ENCODE assay signal across 9 mouse cellular contexts in the genomic region with DNA sequence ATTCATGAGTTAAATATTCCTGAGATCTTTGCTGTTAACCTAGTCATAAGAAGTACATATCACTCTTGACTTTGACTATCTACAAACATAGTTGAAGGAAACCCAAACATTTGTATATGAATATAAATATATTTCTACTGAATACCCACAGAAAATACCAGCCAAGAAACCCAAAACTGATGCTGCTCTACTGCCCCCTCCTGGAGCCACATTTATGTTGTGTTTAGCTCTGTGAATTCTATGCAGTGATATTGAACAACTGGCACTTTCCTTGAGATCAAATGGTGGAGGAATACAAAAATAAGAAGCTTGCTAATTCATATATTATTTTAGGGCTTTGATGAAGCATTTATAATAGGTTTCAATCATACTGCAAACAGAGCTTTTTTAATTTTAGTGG.
DNase-seq lines count a peak whose midpoint lies in the region.
"Had no signal": no experiment of that assay in that cellular context is flagged by ENCODE, and none has a peak within 500 bp of the region (broad histone marks: within the 10 kb centered on the region; RNA-seq: fewer than 3 reads in every experiment).

No protein-coding gene starts in this region.

- intact Hi-C loops in left cerebral cortex, postnatal 36 days (cut with DNase I) = no loop called here

- DNase-seq in adrenal gland, postnatal 36 days = peak; percentile 2 to 3
- no peak for DNase-seq in adrenal gland, adult 18-20 months (ENCODE audit: low spot score in 2 of 2)
- DNase-seq in left cerebral cortex, adult 11 months (ENCODE audit: low spot score) = peak; percentile 1
- no peak for DNase-seq in left cerebral cortex, postnatal 36 days (ENCODE audit: low spot score in 2 of 2)
- peak; percentile 29 for DNase-seq in adipocyte (ENCODE audit: low spot score)
- peak; percentile 9 for DNase-seq in retina, embryonic 14.5 days (ENCODE audit: low spot score)
- no peak for DNase-seq in heart, adult 18-20 months
- DNase-seq in urinary bladder, postnatal 36 days (ENCODE audit: low spot score in 2 of 2) = no peak
- DNase-seq: kidney, postnatal 10 days had no signal

Comparison
In these comparisons a context has a peak if more than half of its experiments do, and no peak if none do; other contexts are left out.
1. DNase-seq: peak in adrenal gland, postnatal 36 days (2 of 2), left cerebral cortex, adult 11 months (single experiment), adipocyte (single experiment) and retina, embryonic 14.5 days (single experiment); none in adrenal gland, adult 18-20 months (0 of 2), left cerebral cortex, postnatal 36 days (0 of 2), heart, adult 18-20 months (0 of 2) and urinary bladder, postnatal 36 days (0 of 2).